ENCODE assay signal across 7 mouse cellular contexts in the genomic region with DNA sequence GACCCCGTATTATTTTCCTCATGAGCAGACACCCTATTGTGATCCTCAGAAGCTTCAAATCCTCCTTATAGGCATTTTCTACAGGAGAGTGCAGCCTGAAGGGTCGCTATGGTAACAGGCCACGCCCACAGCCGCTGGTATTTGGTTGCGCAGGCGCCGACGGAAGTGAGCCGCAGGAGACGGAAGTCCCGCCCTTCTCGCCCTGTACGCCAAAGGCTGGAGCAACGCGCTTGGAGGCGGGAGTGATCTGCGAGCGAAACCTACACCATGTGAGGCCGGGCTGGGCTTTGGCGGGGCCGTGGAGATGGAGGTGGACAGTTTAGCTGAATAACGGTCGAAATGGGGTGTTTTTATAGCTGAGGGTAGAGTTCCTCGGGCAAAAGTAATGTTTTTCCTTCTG. TPM values are rescaled to one million over a fixed set of nuclear protein-coding genes. Genes with fewer than 3 reads are reported as not detected.
DNase-seq lines count a peak whose midpoint lies in the region; ATAC-seq lines count a peak whose summit lies in the region.

Snrpd2 (plus strand) TSS at position 97 of the 400 bp plus-strand sequence.

- peak within 1 kb of the TSS; percentile 68 for H3K9ac ChIP-seq in embryonic facial prominence, embryonic 11.5 days (replicated peaks; ENCODE audit: low read length)
- peak within 1 kb of the TSS; percentile 58 for H3K9ac ChIP-seq in limb, embryonic 11.5 days (ENCODE audit: low read length)
- H3K9ac ChIP-seq in midbrain, embryonic 14.5 days (replicated peaks; ENCODE audit: low read length): peak within 1 kb of the TSS; percentile 63

- H3K9me3 ChIP-seq in embryonic facial prominence, embryonic 11.5 days (replicated peaks; ENCODE audit: control insufficient read depth, low read length): no peaks in the 10 kb centered on the region
- H3K9me3 ChIP-seq in limb, embryonic 11.5 days (ENCODE audit: control insufficient read depth, low read length): no peaks in the 10 kb centered on the region
- no peaks in the 10 kb centered on the region for H3K9me3 ChIP-seq in midbrain, embryonic 14.5 days (ENCODE audit: control insufficient read depth, low read length)

- DNase-seq in adrenal gland, postnatal 14 days: peak; percentile 98
- peak; percentile 98 for DNase-seq in embryonic facial prominence, embryonic 11.5 days (ENCODE audit: low spot score)
- DNase-seq in kidney, adult 18-20 months: peak; percentile 98
- DNase-seq in limb, embryonic 11.5 days (ENCODE audit: low spot score): peak; percentile 98
- peak; percentile 99 for DNase-seq in midbrain, embryonic 14.5 days
- DNase-seq in spleen, adult 18-20 months: peak; percentile 88 to 94

- H3K27me3 ChIP-seq in embryonic facial prominence, embryonic 11.5 days (ENCODE audit: control insufficient read depth, insufficient read depth, low read length): no peaks in the 10 kb centered on the region
- H3K27me3 ChIP-seq in limb, embryonic 11.5 days (ENCODE audit: control insufficient read depth, insufficient read depth, low read length): no peaks in the 10 kb centered on the region
- no peaks in the 10 kb centered on the region for H3K27me3 ChIP-seq in midbrain, embryonic 14.5 days (ENCODE audit: control insufficient read depth, insufficient read depth, low read length)

- 0% methylated on average over 24 of the region's 24 CpGs for WGBS in embryonic facial prominence, embryonic 11.5 days
- 0% methylated on average over 24 of the region's 24 CpGs for WGBS in limb, embryonic 11.5 days
- under 1% methylated on average over 24 of the region's 24 CpGs for WGBS in midbrain, embryonic 14.5 days

- H3K36me3 ChIP-seq in embryonic facial prominence, embryonic 11.5 days (replicated peaks; ENCODE audit: control insufficient read depth, insufficient read depth, low read depth, low read length): peaks cover 7% of the 10 kb centered on the region
- H3K36me3 ChIP-seq in limb, embryonic 11.5 days (ENCODE audit: control insufficient read depth, insufficient read depth, low read length): peaks cover 12% of the 10 kb centered on the region; the same call in 1 of the 2 replicates
- H3K36me3 ChIP-seq in midbrain, embryonic 14.5 days (ENCODE audit: control insufficient read depth, insufficient read depth, low read length): peaks cover 39% of the 10 kb centered on the region

- peak within 1 kb of the TSS; percentile 62 for H3K4me3 ChIP-seq in embryonic facial prominence, embryonic 11.5 days (ENCODE audit: low read depth, low read length)
- peak within 1 kb of the TSS; percentile 61 for H3K4me3 ChIP-seq in limb, embryonic 11.5 days (ENCODE audit: low read depth, low read length)
- H3K4me3 ChIP-seq in midbrain, embryonic 14.5 days (replicated peaks; ENCODE audit: low read depth, low read length): peak within 1 kb of the TSS; percentile 68

- H3K27ac ChIP-seq in embryonic facial prominence, embryonic 11.5 days (replicated peaks; ENCODE audit: low read depth, low read length): no peak within 1 kb of the TSS; the same call in 1 of the 2 replicates
- peak within 1 kb of the TSS; percentile 42; the same call in 1 of the 2 replicates for H3K27ac ChIP-seq in limb, embryonic 11.5 days (replicated peaks; ENCODE audit: low read depth, low read length)
- peak within 1 kb of the TSS; percentile 85 for H3K27ac ChIP-seq in midbrain, embryonic 14.5 days (replicated peaks; ENCODE audit: low read depth, low read length)

- H3K4me2 ChIP-seq in embryonic facial prominence, embryonic 11.5 days (ENCODE audit: low read depth, low read length): peak within 1 kb of the TSS; percentile 66
- H3K4me2 ChIP-seq in limb, embryonic 11.5 days (ENCODE audit: low read depth, severe bottlenecking): peak within 1 kb of the TSS; percentile 76
- peak within 1 kb of the TSS; percentile 80 for H3K4me2 ChIP-seq in midbrain, embryonic 14.5 days (ENCODE audit: low read length)

- no peaks in the 10 kb centered on the region for H3K4me1 ChIP-seq in embryonic facial prominence, embryonic 11.5 days (ENCODE audit: control insufficient read depth, insufficient read depth, low read length)
- peaks cover 11% of the 10 kb centered on the region for H3K4me1 ChIP-seq in limb, embryonic 11.5 days (ENCODE audit: control insufficient read depth, insufficient read depth, low read length)
- H3K4me1 ChIP-seq in midbrain, embryonic 14.5 days (ENCODE audit: control insufficient read depth, insufficient read depth, low read length): peaks cover 17% of the 10 kb centered on the region

- ATAC-seq in embryonic facial prominence, embryonic 11.5 days (replicated peaks; ENCODE audit: insufficient number of reproducible peaks, low FRiP score, low TSS enrichment, low read depth): peak; percentile 89
- peak; percentile 82 for ATAC-seq in granulocyte monocyte progenitor cell, adult 5-6 weeks (replicated peaks; ENCODE audit: poor library complexity, severe bottlenecking)
- peak; percentile 90 for ATAC-seq in limb, embryonic 11.5 days (ENCODE audit: insufficient number of reproducible peaks, low FRiP score, low TSS enrichment, low read depth)
- ATAC-seq in midbrain, embryonic 14.5 days (ENCODE audit: low FRiP score, low TSS enrichment): peak; percentile 93

RNA-seq across cellular contexts. Expression of gene Snrpd2, which starts in this region (rescaled TPM):
- total RNA-seq in adrenal gland, postnatal 14 days (2021): 79.1 and 87.8 TPM in 2 replicates
- 157 and 171 TPM in 2 replicates for polyA plus RNA-seq in embryonic facial prominence, embryonic 11.5 days (2014; fragmentation: Nextera tagmentation; extraction: Ambion mirVana)
- 91.5 and 121 TPM in 2 replicates for total RNA-seq in granulocyte monocyte progenitor cell, adult 5-6 weeks (2014; fragmentation: Nextera tagmentation)
- total RNA-seq in granulocyte monocyte progenitor cell, adult 5-6 weeks (2017): 83.2 and 158 TPM in 2 replicates
- polyA plus RNA-seq in limb, embryonic 11.5 days (2014; fragmentation: Nextera tagmentation; extraction: Ambion mirVana): 179 and 183 TPM in 2 replicates
- 112 and 130 TPM in 2 replicates for polyA plus RNA-seq in midbrain, embryonic 14.5 days (2014; fragmentation: Nextera tagmentation; extraction: Ambion mirVana)
